Mouse (Mus musculus) forebrain, embryonic 12.5 days (tissue): ENCODE measurements around the gene Ing1. TPM values are rescaled to one million over a fixed set of nuclear protein-coding genes. Genes with fewer than 3 reads are reported as not detected.

Experiments used
- ATAC-seq: fragments of 200-750 bp; cut with Nextera tagmentation; 2 replicates; pipeline ENCODE4 v1.8.0; 2017; ENCODE audit warnings: moderate TSS enrichment; ENCODE audit not compliant: low FRiP score
- H3K27ac ChIP-seq: fragments of 300-500 bp; sonication (generic); 2 replicates; pipeline ENCODE4 v1.5.1; 2016; ENCODE audit warnings: mild to moderate bottlenecking
- H3K27me3 ChIP-seq: fragments of 300-500 bp; sonication (generic); 2 replicates; pipeline ENCODE4 v1.6.1; 2016; ENCODE audit warnings: mild to moderate bottlenecking
- H3K36me3 ChIP-seq: fragments of 300-500 bp; sonication (generic); replicated peaks from 2 replicates; pipeline ENCODE4 v1.6.1; 2016; ENCODE audit warnings: mild to moderate bottlenecking
- H3K4me1 ChIP-seq: fragments of 300-500 bp; sonication (generic); 2 replicates; pipeline ENCODE4 v1.6.1; 2016
- H3K4me2 ChIP-seq: fragments of 300-500 bp; sonication (generic); 2 replicates; pipeline ENCODE4 v1.6.1; 2016; ENCODE audit warnings: mild to moderate bottlenecking, moderate library complexity
- H3K4me3 ChIP-seq: fragments of 300-500 bp; sonication (generic); replicated peaks from 2 replicates; pipeline ENCODE4 v1.5.1; 2016; ENCODE audit warnings: mild to moderate bottlenecking
- H3K9ac ChIP-seq: fragments of 300-500 bp; sonication (generic); 2 replicates; pipeline ENCODE4 v1.6.1; 2016; ENCODE audit warnings: mild to moderate bottlenecking
- H3K9me3 ChIP-seq: fragments of 300-500 bp; sonication (generic); 2 replicates; pipeline ENCODE4 v1.6.1; 2016
- WGBS: fragments of 180-500 bp; shearing (Covaris S2); methylation state at CpG from one replicate; pipeline ENCODE4 v1.1.7; 2016; 5-methylcytosine and 5-hydroxymethylcytosine counted together
- polyA plus RNA-seq: library from polyadenylated mRNA; unstranded; fragments of >200 nt; fragmentation: Nextera tagmentation; extraction: Ambion mirVana; gene quantifications from 2 replicates; pipeline ENCODE4 v1.2.1, GENCODE M21; 2016

The Ing1 gene
- polyA plus RNA-seq, result 43.6 and 47.2 TPM in 2 replicates

DNA sequence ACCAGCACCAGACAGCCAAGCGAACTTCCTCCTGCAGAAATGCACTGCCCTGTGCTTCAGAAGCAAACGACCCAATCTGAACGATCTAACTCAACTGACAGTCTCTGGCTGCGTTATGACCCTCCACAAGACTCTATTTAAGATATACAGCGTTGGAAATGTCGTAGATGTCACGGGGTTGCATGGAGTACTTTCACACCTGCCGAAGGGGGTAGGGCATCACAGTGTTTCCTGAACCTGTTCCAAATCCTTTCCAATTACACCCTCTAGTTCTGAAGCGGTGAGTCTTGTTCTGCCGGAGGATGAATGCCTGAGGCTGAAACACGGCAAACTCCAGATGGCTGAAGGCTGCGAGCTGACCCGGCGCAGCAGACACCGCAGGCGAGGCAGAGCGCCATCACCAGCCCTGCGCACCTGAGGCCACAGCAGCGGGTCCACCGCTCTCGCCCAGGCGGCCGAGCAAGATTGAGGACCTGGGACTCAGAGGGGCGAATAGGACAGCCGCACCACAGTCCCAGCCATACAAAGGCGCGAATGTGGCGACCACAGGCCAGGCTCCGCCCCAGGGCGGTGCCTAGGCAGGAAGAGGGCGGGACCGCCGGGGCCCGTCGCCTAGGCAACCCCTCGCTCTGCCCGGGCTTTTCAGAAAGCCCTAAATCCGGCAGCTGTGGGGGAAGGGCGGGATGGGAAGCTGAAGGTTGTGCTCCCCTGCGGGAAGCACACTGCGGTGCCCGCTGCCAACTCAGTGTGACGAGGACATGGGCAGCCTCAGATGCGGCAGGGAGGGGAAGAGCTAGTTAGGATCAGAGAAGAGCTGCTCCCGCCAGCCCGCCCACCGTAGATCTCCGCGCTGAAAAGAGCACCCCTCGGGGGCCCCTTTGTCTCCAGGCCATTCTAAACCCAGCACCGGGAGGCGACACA, at the start of gene Ing1:
Gene Ing1, plus strand, starts transcription at position 773 of the 921 bp plus-strand sequence.
- WGBS, result under 1% methylated on average over 52 of the region's 52 CpGs

DNA sequence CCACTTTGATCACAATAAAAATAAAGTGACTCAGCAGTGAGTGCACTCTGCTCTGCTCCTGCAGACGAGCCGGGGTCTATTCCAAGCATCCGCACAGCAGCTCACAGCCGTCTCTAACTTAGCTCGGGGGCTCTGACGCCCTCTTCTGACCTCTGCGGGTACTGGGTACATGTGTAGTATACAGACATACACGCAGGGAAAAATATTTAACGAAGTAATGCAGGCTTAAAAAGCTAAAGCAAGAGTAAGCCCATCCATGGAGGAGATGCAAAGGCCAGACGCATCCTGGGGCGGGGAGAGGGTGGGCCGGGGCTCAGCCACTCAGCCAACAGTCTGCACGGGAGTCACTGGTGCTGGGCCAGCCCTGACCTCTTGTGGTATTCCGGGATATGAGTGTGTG, 49.3 kb upstream of the Ing1 start:
- whole genome bisulfite sequencing, result 84% methylated on average over 14 of the region's 14 CpGs
- peaks cover 90% of the 10 kb centered on the region for H3K36me3 ChIP-seq
- no peaks in the 10 kb centered on the region for H3K9me3 ChIP-seq
- H3K4me1 ChIP-seq, result no peaks in the 10 kb centered on the region
- H3K9ac ChIP-seq, result no peak overlapping the region
- no peaks in the 10 kb centered on the region for H3K27me3 ChIP-seq
- H3K4me3 ChIP-seq, result no peak overlapping the region
- no peak overlapping the region for H3K27ac ChIP-seq
- H3K4me2 ChIP-seq, result no peak overlapping the region
- ATAC-seq, result no peak

More for the DNA sequence above, at the start of gene Ing1:
- H3K27ac ChIP-seq, result peak within 1 kb of the TSS; percentile 100
- H3K36me3 ChIP-seq, result no peaks in the 10 kb centered on the region
- peaks cover 36% of the 10 kb centered on the region for H3K4me1 ChIP-seq
- no peaks in the 10 kb centered on the region for H3K9me3 ChIP-seq
- peak within 1 kb of the TSS; percentile 63 for H3K4me2 ChIP-seq
- no peaks in the 10 kb centered on the region for H3K27me3 ChIP-seq
- peak within 1 kb of the TSS; percentile 98 for H3K4me3 ChIP-seq
- H3K9ac ChIP-seq, result peak within 1 kb of the TSS; percentile 96
- ATAC-seq, result peak; percentile 84

DNA sequence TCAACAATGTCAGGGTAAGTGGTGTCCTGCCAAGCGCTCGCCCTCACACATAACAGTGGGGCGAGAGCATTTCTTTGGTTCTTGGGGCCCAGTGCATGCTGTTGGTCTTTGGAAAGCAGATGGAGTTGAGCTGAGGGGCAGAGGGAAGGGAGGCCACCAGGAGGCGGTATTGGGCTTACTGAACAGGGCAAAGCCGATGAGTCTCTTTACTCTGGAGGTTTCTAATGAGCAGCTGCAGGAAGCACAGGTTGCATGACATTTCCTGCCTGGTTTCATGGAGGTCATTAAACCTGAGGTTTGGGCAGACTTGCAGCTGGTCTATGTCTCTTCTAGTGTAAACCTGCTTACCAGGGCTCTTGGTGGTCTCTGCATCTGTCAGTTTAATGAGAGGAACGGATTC, 48.6 kb upstream of the Ing1 start:
- no peaks in the 10 kb centered on the region for H3K27me3 ChIP-seq
- H3K9ac ChIP-seq, result no peak overlapping the region
- no peak overlapping the region for H3K27ac ChIP-seq
- ATAC-seq, result no peak
- no peak overlapping the region for H3K4me3 ChIP-seq
- no peaks in the 10 kb centered on the region for H3K9me3 ChIP-seq
- H3K36me3 ChIP-seq, result peaks cover 97% of the 10 kb centered on the region
- no peak overlapping the region for H3K4me2 ChIP-seq
- H3K4me1 ChIP-seq, result no peaks in the 10 kb centered on the region
- WGBS, result 73% methylated on average over 6 of the region's 6 CpGs

DNA sequence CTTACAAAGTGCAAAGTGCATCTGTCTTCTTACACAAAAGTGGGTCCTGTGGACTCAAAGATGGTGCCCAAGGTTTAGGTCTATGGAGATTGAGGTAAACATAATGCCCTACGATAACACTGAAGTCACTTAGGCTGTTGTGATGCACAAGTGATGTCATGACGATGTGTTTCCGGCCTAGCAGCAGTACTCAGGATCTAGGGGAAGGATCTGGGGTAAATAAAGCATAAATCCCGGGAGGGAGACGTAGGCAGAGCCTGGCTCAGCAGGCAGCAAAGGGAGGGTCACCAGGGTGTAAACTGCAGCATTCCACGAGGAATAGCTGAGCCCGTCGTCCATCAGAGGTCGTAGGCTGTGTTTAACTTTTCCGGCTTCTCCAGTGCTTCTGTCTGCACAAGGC, 46.5 kb upstream of the Ing1 start:
- ATAC-seq, result no peak
- no peak overlapping the region for H3K9ac ChIP-seq
- no peak overlapping the region for H3K4me2 ChIP-seq
- no peak overlapping the region for H3K27ac ChIP-seq
- H3K4me1 ChIP-seq, result no peaks in the 10 kb centered on the region
- no peaks in the 10 kb centered on the region for H3K27me3 ChIP-seq
- WGBS, result 91% methylated on average over 10 of the region's 10 CpGs
- peaks cover 98% of the 10 kb centered on the region for H3K36me3 ChIP-seq
- no peaks in the 10 kb centered on the region for H3K9me3 ChIP-seq
- no peak overlapping the region for H3K4me3 ChIP-seq

DNA sequence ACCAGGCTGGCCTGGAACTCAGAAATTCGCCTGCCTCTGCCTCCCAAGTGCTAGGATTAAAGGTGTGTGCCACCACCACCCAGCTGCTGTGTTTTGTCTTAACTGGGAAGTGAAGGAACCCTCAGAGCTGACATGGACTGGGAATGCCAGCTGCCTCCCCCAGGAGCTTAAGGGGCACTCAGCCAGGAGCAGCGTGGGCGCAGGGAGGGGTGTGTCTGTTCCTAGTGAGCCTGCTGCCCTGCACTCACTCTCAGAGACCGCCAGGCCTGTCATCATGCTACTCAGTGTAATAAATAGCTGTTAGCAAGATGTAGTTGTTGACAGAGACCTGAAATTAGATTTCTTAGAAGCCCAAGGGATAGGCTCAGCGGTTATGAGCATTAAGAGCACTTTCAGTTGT, 44.4 kb upstream of the Ing1 start:
- Histone ChIP-seq H3K27me3 (no peaks in the 10 kb centered on the region), H3K9me3 (no peaks in the 10 kb centered on the region), H3K9ac (no peak overlapping the region), H3K4me3 (no peak overlapping the region), H3K4me2 (no peak overlapping the region), H3K36me3 (peaks cover 98% of the 10 kb centered on the region), H3K27ac (no peak overlapping the region), H3K4me1 (no peaks in the 10 kb centered on the region)
- 91% methylated on average over 5 of the region's 5 CpGs for WGBS
- ATAC-seq, result no peak

DNA sequence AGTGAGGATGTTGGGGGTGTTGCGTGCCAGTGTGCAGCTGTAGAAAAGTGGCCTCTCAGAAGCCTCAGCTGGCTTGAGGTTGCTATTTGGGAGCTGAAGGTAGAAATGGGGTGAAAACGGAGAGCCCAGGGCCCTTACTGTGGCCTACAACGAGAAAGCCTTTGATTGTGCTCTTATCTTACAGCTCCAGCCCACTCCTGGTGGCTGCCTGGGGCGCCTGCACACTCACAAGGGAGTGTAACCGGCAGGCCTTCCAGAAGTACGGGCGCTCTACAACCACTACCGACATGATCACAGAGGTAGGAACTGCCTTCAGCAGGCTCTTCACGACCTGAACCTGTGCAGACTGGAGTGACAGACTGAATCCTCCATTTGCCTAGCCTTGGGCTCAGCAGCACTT, 42.7 kb upstream of the Ing1 start:
- no peak overlapping the region for H3K4me3 ChIP-seq
- no peaks in the 10 kb centered on the region for H3K27me3 ChIP-seq
- no peaks in the 10 kb centered on the region for H3K9me3 ChIP-seq
- no peak for ATAC-seq
- H3K27ac ChIP-seq, result no peak overlapping the region
- H3K4me1 ChIP-seq, result no peaks in the 10 kb centered on the region
- WGBS, result 89% methylated on average over 9 of the region's 9 CpGs
- peaks cover 97% of the 10 kb centered on the region for H3K36me3 ChIP-seq
- H3K4me2 ChIP-seq, result no peak overlapping the region
- H3K9ac ChIP-seq, result no peak overlapping the region

DNA sequence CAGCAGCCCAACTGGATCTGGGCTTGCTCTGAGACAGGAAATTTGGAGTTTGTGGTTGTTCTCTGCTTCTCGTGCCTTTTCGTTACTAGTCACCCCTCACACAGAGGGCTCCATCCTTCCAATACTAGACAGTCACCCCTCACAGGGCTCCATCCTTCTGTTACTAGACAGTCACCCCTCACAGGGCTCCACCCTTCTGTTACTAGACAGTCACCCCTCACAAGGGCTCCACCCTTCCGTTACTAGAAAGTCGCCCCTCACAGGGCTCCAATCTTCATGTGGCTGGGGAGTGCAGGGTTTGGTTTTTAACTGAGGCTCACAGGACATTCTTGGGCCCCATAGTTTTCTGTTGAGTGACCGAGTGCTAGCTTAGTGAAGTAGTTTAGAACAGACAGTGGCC, 42.1 kb upstream of the Ing1 start:
- Histone ChIP-seq H3K27me3 (no peaks in the 10 kb centered on the region), H3K36me3 (peaks cover 96% of the 10 kb centered on the region), H3K27ac (no peak overlapping the region), H3K4me3 (no peak overlapping the region), H3K9ac (no peak overlapping the region), H3K9me3 (no peaks in the 10 kb centered on the region), H3K4me1 (no peaks in the 10 kb centered on the region), H3K4me2 (no peak overlapping the region)
- no peak for ATAC-seq
- WGBS, result 90% methylated on average over 5 of the region's 5 CpGs

DNA sequence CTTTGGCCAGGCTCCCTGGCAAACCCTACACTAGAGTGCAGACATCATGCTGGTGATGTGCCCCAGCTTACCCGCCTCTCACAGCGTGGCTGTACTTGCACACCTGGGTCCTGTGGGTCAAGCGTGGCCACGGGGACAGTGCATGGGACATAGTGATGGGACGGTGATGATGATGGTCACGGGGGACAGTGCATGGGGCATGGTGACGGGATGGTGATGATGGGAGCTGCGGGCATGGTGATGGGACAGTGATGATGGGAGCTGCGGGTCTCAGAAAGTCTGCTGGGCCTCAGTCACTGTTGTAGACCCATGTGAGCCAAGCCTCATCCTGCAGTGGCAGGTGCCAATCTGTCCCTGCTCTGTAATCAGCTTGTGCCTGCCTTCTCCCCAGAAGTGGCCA, 39.1 kb upstream of the Ing1 start:
- no peak overlapping the region for H3K4me2 ChIP-seq
- no peak overlapping the region for H3K27ac ChIP-seq
- no peak overlapping the region for H3K9ac ChIP-seq
- 96% methylated on average over 9 of the region's 9 CpGs for WGBS
- H3K4me1 ChIP-seq, result no peaks in the 10 kb centered on the region
- no peak overlapping the region for H3K4me3 ChIP-seq
- no peaks in the 10 kb centered on the region for H3K27me3 ChIP-seq
- H3K9me3 ChIP-seq, result no peaks in the 10 kb centered on the region
- peaks cover 72% of the 10 kb centered on the region for H3K36me3 ChIP-seq
- no peak for ATAC-seq

DNA sequence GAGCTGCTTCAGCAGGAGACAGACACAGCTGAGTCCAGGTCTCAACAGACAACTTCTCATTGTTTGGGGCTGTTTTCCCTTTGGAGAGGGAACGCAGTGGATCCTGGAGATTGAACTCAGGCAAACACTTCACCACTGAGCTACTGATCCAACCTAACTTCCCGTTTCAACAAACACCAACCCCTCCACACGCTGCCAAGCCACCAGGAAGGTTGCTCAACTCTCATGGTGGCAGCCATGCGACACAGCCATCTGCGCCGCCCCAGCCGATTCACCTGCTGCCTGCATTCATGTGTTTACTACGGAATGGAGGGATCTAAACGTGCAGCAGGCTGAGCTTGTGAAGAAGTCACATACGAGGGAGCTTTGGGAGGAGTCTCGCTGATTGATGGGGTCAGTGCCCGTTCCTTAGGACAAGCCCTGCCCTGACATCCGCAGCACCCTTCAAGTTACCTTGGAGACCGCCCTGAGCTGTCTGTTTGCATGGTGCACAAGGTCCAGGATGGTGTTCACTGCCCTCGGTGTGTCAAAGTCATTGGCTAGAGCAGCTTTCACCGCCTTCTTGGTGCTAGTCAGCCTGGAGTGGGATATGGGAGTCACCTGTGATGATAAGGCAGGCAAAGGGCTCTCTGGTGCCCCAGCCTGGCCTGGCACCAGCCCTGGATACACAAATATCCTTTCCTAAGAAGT, 37.9 kb upstream of the Ing1 start:
- Histone ChIP-seq H3K4me1 (no peaks in the 10 kb centered on the region), H3K9me3 (no peaks in the 10 kb centered on the region), H3K36me3 (peaks cover 70% of the 10 kb centered on the region), H3K4me2 (no peak overlapping the region), H3K27ac (no peak overlapping the region), H3K4me3 (no peak overlapping the region), H3K9ac (no peak overlapping the region), H3K27me3 (no peaks in the 10 kb centered on the region)
- WGBS, result 92% methylated on average over 16 of the region's 16 CpGs
- ATAC-seq, result no peak

DNA sequence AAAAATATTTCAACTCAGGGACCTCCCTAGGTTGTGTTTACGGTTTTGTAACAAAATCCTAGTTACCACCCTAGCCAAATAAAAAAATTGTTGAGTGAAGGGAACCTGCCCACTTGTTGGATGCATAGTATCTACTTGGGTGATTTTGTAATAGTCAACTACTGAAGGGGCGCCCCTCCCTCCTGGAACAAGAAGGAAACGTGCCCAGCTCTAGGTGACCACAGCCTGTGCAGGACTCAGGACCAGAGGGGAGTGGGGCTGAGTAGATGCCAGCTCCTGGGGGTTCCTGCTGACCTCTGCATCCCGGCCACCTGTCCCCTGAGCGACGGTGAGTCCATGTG, 37.3 kb upstream of the Ing1 start:
- H3K27ac ChIP-seq, result no peak overlapping the region
- H3K9me3 ChIP-seq, result no peaks in the 10 kb centered on the region
- ATAC-seq, result no peak
- H3K27me3 ChIP-seq, result no peaks in the 10 kb centered on the region
- no peaks in the 10 kb centered on the region for H3K4me1 ChIP-seq
- H3K36me3 ChIP-seq, result peaks cover 64% of the 10 kb centered on the region
- H3K9ac ChIP-seq, result no peak overlapping the region
- no peak overlapping the region for H3K4me2 ChIP-seq
- no peak overlapping the region for H3K4me3 ChIP-seq
- 96% methylated on average over 6 of the region's 6 CpGs for WGBS

DNA sequence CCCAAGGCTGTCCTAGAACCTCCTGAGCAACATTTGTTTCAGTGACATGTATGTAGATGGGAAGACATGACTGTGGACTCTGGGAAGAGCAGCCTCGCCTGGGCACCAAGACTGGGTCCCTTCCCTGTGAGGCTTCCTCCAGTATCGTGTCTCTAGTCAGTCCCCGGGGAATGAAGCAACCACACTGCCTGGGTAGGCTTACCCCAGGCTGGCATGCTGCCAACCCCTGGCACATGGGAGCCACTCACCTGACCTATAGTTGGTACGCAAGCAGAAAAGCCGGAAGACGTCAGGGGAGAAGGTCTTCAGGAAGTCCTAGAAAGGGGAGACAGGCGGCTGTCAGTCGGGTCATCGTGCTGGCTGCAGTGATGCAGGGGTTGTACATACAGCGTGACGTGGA, 36.7 kb upstream of the Ing1 start:
- no peaks in the 10 kb centered on the region for H3K9me3 ChIP-seq
- H3K4me3 ChIP-seq, result no peak overlapping the region
- peaks cover 58% of the 10 kb centered on the region for H3K36me3 ChIP-seq
- H3K4me2 ChIP-seq, result no peak overlapping the region
- WGBS, result 89% methylated on average over 11 of the region's 11 CpGs
- ATAC-seq, result no peak
- H3K27ac ChIP-seq, result no peak overlapping the region
- H3K4me1 ChIP-seq, result no peaks in the 10 kb centered on the region
- H3K27me3 ChIP-seq, result no peaks in the 10 kb centered on the region
- H3K9ac ChIP-seq, result no peak overlapping the region

DNA sequence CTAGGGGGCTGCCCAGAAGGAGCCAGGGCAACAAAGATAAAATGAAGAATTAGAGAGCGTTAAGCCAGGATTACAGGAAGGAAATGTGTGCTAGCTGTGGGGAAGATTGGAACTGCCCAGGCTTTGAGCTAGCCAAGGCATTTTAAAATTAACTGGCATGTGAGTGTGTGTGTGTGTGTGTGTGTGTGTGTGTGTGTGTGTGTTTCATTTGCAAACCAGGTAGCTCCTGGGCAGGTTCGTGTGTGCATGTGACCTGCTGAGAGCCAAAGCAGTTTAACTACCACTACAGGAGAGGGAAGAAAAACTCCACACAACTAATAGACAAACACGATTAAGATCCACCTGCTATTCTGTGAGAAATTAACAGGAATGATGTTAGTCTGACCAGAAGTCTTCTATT, 32.0 kb upstream of the Ing1 start:
- Histone ChIP-seq H3K36me3 (peaks cover 21% of the 10 kb centered on the region), H3K4me2 (no peak overlapping the region), H3K9ac (no peak overlapping the region), H3K9me3 (no peaks in the 10 kb centered on the region), H3K4me3 (no peak overlapping the region), H3K27ac (no peak overlapping the region), H3K27me3 (no peaks in the 10 kb centered on the region), H3K4me1 (no peaks in the 10 kb centered on the region)
- no peak for ATAC-seq
- whole genome bisulfite sequencing, result 88% methylated on average over 3 of the region's 3 CpGs
